Mouse (Mus musculus): Measurements from ENCODE around the gene Oosp1. TPM values are rescaled to one million over a fixed set of nuclear protein-coding genes. Genes with fewer than 3 reads are reported as not detected.

The Oosp1 gene
- polyA plus RNA-seq, 1 experiment, result not detected

- no peak within 1 kb of the TSS for H3K4me3 ChIP-seq (ENCODE audit: insufficient read depth, low read length)
- TF ChIP-seq POLR2A (IDR thresholded peaks at IDR 0.05; ENCODE audit: borderline replicate concordance, low read depth, low read length), result no peak
- TF ChIP-seq CTCF (IDR thresholded peaks at IDR 0.05; ENCODE audit: low read depth, low read length), result no peak
- peaks cover 2% of the 10 kb centered on the region; the same call in 1 of the 2 replicates for H3K4me1 ChIP-seq (ENCODE audit: control insufficient read depth, insufficient read depth, low read length)
- no peak within 1 kb of the TSS for H3K27ac ChIP-seq (ENCODE audit: insufficient read depth, low read depth, low read length)
Observed at GRCm38 (mm10) chr19:11696755-11697154, 5.8 kb upstream of the Oosp1 start, which contains the start of gene Oosp3. Gene Oosp3, plus strand, starts transcription at chr19:11697055.

GRCm38 (mm10) chr19:11691454-11691853 is 504 bp upstream of the Oosp1 start:
- Histone ChIP-seq H3K27ac (ENCODE audit: insufficient read depth, low read depth, low read length) (no peak overlapping the region), H3K4me3 (ENCODE audit: insufficient read depth, low read length) (no peak overlapping the region), H3K4me1 (ENCODE audit: control insufficient read depth, insufficient read depth, low read length) (no peaks in the 10 kb centered on the region)
- no peak for TF ChIP-seq CTCF (IDR thresholded peaks at IDR 0.05; ENCODE audit: low read depth, low read length)

DNA sequence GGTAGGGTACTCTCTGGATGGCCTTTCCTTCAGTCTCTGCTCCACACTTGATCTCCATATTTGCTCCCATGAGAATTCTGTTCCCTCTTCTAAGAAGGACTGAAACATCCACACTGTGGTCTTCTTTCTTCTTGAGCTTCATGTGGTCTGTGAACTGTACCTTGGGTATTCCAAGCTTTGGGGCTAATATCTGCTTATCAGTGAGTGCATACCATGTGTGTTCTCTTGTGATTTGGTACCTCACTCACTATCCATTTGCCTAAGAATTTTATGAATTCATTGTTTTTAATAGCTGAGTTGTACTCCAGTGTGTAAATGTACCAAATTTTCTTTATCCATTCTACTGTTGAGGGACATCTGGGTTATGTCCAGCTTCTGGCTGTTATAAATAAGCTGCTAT is 29.4 kb downstream of the Oosp1 start:
- no peak overlapping the region for H3K4me3 ChIP-seq (ENCODE audit: insufficient read depth, low read length)
- TF ChIP-seq POLR2A (IDR thresholded peaks at IDR 0.05; ENCODE audit: borderline replicate concordance, low read depth, low read length) (no peak), CTCF (IDR thresholded peaks at IDR 0.05; ENCODE audit: low read depth, low read length) (no peak)
- peaks cover 10% of the 10 kb centered on the region for H3K4me1 ChIP-seq (ENCODE audit: control insufficient read depth, insufficient read depth, low read length)
- no peak overlapping the region for H3K27ac ChIP-seq (ENCODE audit: insufficient read depth, low read depth, low read length)

DNA sequence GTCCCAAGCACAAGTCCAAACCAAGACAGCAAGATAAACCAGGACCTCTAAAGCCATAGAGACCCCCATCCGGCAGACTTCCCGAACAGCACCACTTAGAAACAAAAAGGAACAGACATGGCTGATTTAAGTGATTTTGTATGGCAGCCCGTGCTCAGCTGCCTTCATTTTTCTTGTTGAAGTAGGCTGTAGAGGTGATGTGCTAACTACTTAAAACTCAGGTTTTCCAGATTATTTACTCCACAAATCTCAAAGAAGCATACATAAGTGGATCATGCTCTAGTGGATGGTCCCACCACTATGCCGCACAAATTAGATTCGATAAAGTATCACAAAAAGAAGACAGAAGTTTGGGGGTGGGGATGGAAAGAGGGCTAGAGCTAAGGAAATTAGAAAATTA is 30.5 kb downstream of the Oosp1 start, which contains the start of gene Oosp2:
Oosp2 (minus strand) TSS at position 101 of the 400 bp plus-strand sequence.
- H3K4me1 ChIP-seq (ENCODE audit: control insufficient read depth, insufficient read depth, low read length), result peaks cover 10% of the 10 kb centered on the region
- TF ChIP-seq POLR2A (IDR thresholded peaks at IDR 0.05; ENCODE audit: borderline replicate concordance, low read depth, low read length), result no peak
- TF ChIP-seq CTCF (IDR thresholded peaks at IDR 0.05; ENCODE audit: low read depth, low read length), result no peak
- H3K27ac ChIP-seq (ENCODE audit: insufficient read depth, low read depth, low read length), result no peak within 1 kb of the TSS
- H3K4me3 ChIP-seq (ENCODE audit: insufficient read depth, low read length), result no peak within 1 kb of the TSS

- Histone ChIP-seq H3K27ac (ENCODE audit: insufficient read depth, low read depth, low read length) (no peak overlapping the region), H3K4me1 (ENCODE audit: control insufficient read depth, insufficient read depth, low read length) (peaks cover 10% of the 10 kb centered on the region), H3K4me3 (ENCODE audit: insufficient read depth, low read length) (no peak overlapping the region; the same call in 1 of the 2 replicates)
- no peak for TF ChIP-seq CTCF (IDR thresholded peaks at IDR 0.05; ENCODE audit: low read depth, low read length)
- TF ChIP-seq POLR2A (IDR thresholded peaks at IDR 0.05; ENCODE audit: borderline replicate concordance, low read depth, low read length), result no peak
Observed at GRCm38 (mm10) chr19:11659142-11659541, 31.8 kb downstream of the Oosp1 start.

DNA sequence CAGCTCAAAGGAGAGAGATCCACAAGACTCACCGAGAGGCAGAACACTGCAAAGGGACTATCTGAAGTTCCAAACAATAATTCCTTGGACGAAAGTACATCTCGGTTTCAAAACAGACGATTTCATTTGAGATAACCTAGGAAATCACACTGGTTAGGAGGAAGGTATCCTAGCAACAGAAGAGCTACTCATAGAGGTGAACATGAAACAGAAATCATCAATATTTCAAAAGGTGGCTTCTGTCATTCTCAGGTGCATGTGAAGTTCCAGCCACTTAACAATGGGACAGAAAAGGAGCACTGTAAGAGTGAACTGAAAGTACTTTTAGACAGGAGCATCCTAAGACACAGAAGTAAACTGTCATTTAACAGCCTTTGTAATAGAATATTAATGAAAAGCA is 41.4 kb downstream of the Oosp1 start:
- Histone ChIP-seq H3K4me3 (ENCODE audit: insufficient read depth, low read length) (no peak overlapping the region), H3K4me1 (ENCODE audit: control insufficient read depth, insufficient read depth, low read length) (peaks cover 2% of the 10 kb centered on the region), H3K27ac (ENCODE audit: insufficient read depth, low read depth, low read length) (no peak overlapping the region)
- no peak for TF ChIP-seq POLR2A (IDR thresholded peaks at IDR 0.05; ENCODE audit: borderline replicate concordance, low read depth, low read length)
- TF ChIP-seq CTCF (IDR thresholded peaks at IDR 0.05; ENCODE audit: low read depth, low read length), result no peak

DNA sequence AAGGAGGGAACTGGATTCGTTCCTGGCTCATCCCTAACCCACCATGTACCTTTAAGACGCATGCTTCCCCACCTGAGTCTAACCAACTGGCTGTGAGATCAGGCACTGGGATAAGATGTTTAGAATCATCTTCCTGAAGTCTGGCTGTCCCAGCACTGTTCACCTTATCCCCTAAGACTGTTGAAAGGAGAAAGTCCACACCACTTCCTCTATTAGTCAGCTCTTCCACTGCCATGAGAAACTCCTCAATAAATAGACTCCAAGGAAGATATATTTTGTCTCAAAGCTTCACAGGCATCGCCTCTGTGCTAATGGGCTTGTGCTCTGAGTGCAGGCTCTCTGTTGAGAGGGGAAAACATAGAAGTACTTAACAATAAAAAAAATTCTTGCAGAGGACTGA is 44.8 kb downstream of the Oosp1 start:
- Histone ChIP-seq H3K27ac (ENCODE audit: insufficient read depth, low read depth, low read length) (no peak overlapping the region), H3K4me1 (ENCODE audit: control insufficient read depth, insufficient read depth, low read length) (peaks cover 2% of the 10 kb centered on the region), H3K4me3 (ENCODE audit: insufficient read depth, low read length) (no peak overlapping the region)
- TF ChIP-seq POLR2A (IDR thresholded peaks at IDR 0.05; ENCODE audit: borderline replicate concordance, low read depth, low read length) (no peak), CTCF (IDR thresholded peaks at IDR 0.05; ENCODE audit: low read depth, low read length) (no peak)

DNA sequence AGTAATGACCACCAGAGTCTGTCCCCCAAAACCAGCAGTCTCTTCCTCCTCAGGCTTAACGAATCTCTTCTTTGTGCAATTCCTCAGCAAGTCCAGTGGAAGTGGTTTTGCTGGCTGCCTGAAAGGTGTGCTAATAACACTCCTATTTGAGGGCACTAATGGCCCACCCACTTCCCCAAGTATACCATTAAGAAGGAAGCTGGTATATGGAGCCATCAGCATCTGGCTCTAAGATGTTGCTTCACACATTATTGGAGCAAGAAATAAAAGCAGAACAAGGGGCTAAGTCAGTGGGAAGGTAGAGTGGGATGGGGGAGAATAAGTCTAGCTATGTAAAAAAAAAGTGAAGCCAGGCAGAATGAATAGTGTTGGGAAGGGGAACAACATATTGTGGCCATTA is 50.2 kb downstream of the Oosp1 start, which contains the start of gene Ms4a3:
Ms4a3 (minus strand) TSS at position 120 of the 400 bp plus-strand sequence.
- no peak within 1 kb of the TSS for H3K4me3 ChIP-seq (ENCODE audit: insufficient read depth, low read length)
- H3K4me1 ChIP-seq (ENCODE audit: control insufficient read depth, insufficient read depth, low read length), result no peaks in the 10 kb centered on the region
- TF ChIP-seq POLR2A (IDR thresholded peaks at IDR 0.05; ENCODE audit: borderline replicate concordance, low read depth, low read length), result no peak
- no peak within 1 kb of the TSS for H3K27ac ChIP-seq (ENCODE audit: insufficient read depth, low read depth, low read length)

DNA sequence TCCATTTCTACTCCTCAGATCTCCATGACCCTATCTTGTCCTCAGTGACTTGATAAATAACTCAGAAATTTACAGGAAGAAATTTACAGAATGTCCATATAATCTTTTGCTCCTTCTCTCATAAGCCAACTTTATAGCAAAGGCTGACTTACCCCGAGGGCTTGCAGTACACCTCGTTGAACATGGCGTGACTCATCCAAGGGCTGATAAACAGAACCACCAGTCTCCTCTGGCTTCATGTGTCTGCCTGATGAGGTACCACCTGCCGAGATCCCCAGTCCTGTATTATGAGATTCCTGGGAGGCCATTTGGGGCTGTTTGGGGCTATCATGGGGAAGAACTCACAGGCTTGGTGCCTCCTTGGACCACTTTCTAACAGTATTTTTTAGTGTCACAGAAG is 51.9 kb downstream of the Oosp1 start:
- Histone ChIP-seq H3K27ac (ENCODE audit: insufficient read depth, low read depth, low read length) (no peak overlapping the region), H3K4me3 (ENCODE audit: insufficient read depth, low read length) (no peak overlapping the region), H3K4me1 (ENCODE audit: control insufficient read depth, insufficient read depth, low read length) (no peaks in the 10 kb centered on the region)
- TF ChIP-seq POLR2A (IDR thresholded peaks at IDR 0.05; ENCODE audit: borderline replicate concordance, low read depth, low read length) (no peak), CTCF (IDR thresholded peaks at IDR 0.05; ENCODE audit: low read depth, low read length) (no peak)

GRCm38 (mm10) chr19:11635572-11635971 is 55.4 kb downstream of the Oosp1 start:
- no peak overlapping the region for H3K4me3 ChIP-seq (ENCODE audit: insufficient read depth, low read length)

DNA sequence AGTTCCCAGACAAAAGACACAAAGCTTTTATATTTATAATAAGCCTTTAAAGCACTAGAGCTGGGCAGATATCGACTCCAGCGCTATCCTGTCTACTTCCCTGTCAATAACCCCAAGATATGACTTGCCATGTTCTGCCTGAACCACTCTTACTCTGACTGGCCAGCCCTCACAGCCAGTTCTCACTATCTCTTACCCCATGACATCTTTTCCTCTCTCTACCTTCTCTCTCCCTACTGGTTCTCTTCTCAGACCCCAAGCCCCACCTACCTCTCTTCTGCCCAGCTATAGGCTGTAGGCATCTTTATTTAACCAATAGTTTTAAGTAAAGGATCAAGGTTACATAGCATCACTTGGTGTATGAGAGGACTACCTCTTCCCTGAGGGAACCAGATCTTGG is 56.6 kb downstream of the Oosp1 start:
- Histone ChIP-seq H3K27ac (ENCODE audit: insufficient read depth, low read depth, low read length) (no peak overlapping the region), H3K4me3 (ENCODE audit: insufficient read depth, low read length) (no peak overlapping the region), H3K4me1 (ENCODE audit: control insufficient read depth, insufficient read depth, low read length) (no peaks in the 10 kb centered on the region)
- no peak for TF ChIP-seq CTCF (IDR thresholded peaks at IDR 0.05; ENCODE audit: low read depth, low read length)
- no peak for TF ChIP-seq POLR2A (IDR thresholded peaks at IDR 0.05; ENCODE audit: borderline replicate concordance, low read depth, low read length)

More at GRCm38 (mm10) chr19:11635572-11635971, 55.4 kb downstream of the Oosp1 start:
- TF ChIP-seq CTCF (IDR thresholded peaks at IDR 0.05; ENCODE audit: low read depth, low read length) (no peak), POLR2A (IDR thresholded peaks at IDR 0.05; ENCODE audit: borderline replicate concordance, low read depth, low read length) (no peak)
- Histone ChIP-seq H3K27ac (ENCODE audit: insufficient read depth, low read depth, low read length) (no peak overlapping the region), H3K4me1 (ENCODE audit: control insufficient read depth, insufficient read depth, low read length) (no peaks in the 10 kb centered on the region)
